Mouse (Mus musculus): ENCODE data around the gene Gm17617.

The Gm17617 gene

GRCm38 (mm10) chr13:55133448-55133847, at the start of gene Gm17617:
TSS of gene Gm17617 (minus strand) at chr13:55133548.
- no peak for DNase-seq

DNA sequence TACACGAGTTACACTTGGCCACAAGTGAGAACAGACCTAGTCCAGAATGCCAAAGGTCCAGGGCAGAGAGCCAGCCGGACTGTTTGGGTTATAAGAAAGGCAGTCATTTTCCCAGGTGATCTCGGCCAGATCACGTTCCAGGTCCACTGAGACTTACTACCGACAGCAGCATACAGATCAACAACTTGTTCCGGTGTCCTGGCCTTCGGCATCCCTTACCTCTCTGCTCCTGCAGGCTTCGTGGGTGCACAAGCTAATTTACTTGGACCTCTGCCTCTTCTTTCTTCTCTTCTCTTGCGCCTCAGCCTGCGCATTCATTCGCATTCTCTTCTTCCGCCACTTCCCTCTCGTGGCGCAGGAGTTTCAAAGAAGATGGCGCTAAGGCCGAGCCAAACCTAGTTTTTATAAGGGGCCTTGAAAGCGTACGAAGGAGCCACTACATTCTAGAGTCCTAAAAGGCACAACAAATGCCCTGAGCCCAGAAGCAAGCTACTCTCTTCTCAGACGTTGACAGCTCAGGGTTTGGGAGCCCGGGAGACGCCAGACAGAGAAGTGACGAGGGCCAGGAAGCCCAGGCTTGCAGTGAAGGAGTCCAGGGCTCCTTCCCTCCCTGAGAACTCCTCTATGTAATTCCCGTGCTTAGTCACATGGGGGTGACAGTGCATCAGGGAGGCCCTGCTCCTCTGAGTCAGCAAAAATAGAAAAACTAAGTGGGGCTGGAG, 49.0 kb upstream of the Gm17617 start:
- peak; percentile 27 to 28 for DNase-seq

GRCm38 (mm10) chr13:55181786-55182172, 48.4 kb upstream of the Gm17617 start:
- DNase-seq, result no peak

- no peak for DNase-seq
These were observed 46.2 kb upstream of the Gm17617 start for GRCm38 (mm10) chr13:55179591-55179990.

DNA sequence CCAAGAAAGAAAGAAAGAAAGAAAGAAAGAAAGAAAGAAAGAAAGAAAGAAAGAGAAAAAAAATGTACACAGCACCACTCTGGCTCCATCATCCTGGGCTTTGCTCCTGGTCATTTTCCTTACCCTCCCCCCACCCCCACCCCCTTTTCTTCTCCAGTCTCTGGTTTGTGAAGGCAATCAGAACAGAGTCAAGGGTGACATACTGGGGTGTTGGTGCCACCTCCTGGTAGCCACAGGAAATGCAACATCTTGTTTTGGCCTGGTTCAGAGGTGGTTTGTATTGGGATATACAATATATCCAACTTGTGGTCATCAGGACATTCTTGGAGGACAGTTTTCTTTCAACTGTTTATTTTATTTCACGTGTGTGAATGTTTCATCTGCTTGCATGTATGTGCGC, 45.2 kb upstream of the Gm17617 start:
- DNase-seq, result peak; percentile 60 to 69

DNA sequence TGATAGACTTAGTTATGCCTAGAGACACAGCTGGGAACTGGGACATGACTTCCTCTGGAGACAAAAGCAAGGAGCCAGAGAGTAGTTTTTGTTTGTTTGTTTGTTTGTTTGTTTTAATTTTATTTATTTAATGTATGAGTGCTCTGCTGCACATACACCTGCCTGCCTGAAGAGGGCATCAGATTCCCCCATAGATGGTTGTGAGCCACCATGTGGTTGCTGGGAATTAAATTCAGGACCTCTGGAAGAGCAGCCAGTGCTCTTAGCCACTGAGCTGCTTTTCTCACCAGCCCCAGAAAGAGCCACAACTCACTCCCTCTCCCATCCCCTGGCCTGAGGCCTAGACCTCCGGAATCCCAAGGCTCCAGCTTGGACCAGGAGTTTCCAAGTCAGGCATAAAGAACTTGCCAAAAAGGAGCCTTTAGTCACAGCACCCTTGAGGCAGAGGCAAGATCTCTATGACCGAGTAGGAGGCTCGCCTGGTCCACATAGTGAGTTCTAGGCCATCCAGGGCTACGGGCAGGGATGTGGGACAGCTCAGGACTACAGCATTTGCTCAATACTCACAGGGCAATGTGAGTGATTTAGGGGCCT, 44.7 kb upstream of the Gm17617 start:
- DNase-seq, result no peak

GRCm38 (mm10) chr13:55176265-55176664, 42.9 kb upstream of the Gm17617 start:
- no peak for DNase-seq

DNA sequence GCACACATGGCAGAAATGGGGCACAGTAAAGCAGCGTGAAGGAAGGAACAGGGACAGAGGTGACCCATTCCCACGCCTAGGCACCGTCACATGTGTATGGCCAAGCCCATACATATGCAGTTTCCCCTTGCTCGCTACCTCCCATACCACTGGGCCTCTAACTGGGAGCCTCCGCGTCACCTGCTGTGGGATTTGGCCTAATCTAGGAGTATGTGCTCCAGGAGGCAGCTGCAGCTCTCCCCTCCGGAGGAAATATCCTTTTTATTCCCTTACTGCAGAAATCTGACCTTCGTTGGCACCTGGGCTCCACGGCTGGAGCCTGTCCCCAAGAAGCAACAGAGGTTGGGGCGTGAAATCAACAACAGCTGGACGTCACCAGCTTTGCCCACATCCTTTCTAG, 41.0 kb upstream of the Gm17617 start:
- DNase-seq, result no peak

GRCm38 (mm10) chr13:55172336-55172770, 39.0 kb upstream of the Gm17617 start:
- no peak for DNase-seq

GRCm38 (mm10) chr13:55171517-55172335, 38.4 kb upstream of the Gm17617 start:
- no peak for DNase-seq

DNA sequence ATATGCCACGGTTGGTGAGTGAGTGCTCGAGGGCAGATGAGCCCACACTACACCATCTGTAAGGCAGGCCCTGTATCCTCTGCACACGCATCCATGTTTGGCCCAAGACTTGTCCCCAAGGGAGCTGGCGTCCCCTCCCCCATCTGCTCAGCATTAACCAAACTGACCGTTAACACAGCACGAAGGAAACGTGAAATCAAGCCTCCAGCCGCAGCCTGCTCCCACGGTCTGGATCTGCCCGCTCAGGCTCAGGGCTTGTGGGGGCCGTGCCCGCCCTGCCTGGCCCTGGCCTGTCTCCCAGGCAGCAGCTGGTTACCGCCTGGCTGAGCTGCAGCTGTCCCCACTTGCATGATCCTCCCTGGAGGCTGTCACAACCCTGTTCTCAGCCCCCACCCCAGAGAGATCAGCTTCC, 35.6 kb upstream of the Gm17617 start:
- no peak for DNase-seq

DNA sequence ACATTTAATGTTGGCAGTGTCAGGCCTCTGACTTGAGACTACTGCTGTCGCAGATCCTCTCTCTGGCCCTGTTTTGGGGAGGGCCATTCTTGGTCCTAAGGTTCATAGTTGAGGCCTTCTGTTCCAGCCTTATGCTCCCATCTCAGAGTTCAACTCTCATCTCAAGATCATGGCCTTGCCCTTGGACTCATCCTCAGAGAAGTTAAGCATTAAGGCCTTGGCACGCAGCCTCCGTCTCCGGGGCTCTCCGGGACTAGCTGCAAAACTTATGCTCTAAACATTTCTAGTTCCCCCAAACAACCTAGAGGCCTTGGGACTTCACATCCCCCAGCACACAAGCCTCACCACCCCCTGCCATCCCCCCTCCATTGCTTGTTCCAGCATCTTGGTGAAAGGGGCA, 34.9 kb upstream of the Gm17617 start:
- no peak for DNase-seq

GRCm38 (mm10) chr13:55167798-55168197, 34.5 kb upstream of the Gm17617 start:
- DNase-seq, result no peak

- no peak for DNase-seq
These were observed 33.7 kb upstream of the Gm17617 start for GRCm38 (mm10) chr13:55166806-55167725.

DNA sequence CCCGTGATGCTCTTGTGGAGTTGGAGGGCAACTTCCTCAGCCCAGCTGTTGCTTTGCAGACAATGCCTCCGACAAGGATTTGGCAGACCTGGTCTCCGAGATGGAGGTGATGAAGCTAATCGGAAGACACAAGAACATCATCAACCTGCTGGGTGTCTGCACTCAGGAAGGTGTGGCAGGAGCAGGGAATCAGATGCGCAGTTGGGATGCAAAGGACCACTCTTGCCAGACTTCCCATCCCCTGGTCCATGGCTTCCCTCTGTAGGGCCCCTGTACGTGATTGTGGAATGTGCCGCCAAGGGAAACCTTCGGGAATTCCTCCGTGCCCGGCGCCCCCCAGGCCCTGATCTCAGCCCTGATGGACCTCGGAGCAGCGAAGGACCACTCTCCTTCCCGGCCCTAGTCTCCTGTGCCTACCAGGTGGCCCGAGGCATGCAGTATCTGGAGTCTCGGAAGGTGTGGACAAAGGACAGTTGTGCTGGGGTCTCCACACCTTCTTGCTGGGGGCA, 32.5 kb upstream of the Gm17617 start:
- DNase-seq, result no peak

DNA sequence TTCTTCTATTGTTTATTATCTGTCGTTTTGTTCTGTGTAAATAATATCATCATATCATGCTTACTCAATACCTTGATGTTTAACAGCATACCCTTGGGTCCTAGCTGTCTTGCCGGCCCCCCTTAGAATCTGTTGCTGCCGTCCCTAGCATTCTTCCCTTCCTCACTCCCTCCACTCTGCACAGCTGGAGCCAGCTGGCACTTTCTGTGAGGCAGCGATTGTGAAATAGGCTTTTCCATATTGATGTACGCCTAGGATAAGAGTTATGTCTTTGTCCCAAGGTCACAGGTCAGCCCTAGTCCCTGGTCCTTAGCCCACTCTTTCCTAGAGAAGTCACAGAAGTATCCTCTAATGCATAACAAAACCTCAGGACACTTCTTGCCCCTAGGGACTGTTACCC, 30.2 kb upstream of the Gm17617 start:
- no peak for DNase-seq

DNA sequence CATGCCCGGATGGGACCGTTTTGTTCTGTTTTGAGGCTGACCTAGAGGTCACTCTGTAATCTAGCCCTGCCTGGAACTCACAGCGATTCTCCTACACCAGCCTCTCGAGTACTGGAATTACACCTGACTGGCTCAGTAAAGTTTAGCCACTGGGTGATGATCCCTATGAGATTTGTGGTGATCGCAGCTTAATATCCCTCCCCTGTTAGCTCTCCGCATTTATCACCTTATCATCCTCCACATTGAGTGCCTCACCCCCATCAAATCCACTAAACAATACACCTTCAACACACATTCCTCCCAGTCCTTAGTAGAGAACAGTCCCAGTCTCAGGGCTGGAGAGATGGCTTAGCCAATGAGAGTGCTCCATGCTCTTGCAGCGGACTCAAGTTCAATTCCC, 29.0 kb upstream of the Gm17617 start:
- no peak for DNase-seq

GRCm38 (mm10) chr13:55153951-55154350, 20.6 kb upstream of the Gm17617 start:
- DNase-seq, result no peak

DNA sequence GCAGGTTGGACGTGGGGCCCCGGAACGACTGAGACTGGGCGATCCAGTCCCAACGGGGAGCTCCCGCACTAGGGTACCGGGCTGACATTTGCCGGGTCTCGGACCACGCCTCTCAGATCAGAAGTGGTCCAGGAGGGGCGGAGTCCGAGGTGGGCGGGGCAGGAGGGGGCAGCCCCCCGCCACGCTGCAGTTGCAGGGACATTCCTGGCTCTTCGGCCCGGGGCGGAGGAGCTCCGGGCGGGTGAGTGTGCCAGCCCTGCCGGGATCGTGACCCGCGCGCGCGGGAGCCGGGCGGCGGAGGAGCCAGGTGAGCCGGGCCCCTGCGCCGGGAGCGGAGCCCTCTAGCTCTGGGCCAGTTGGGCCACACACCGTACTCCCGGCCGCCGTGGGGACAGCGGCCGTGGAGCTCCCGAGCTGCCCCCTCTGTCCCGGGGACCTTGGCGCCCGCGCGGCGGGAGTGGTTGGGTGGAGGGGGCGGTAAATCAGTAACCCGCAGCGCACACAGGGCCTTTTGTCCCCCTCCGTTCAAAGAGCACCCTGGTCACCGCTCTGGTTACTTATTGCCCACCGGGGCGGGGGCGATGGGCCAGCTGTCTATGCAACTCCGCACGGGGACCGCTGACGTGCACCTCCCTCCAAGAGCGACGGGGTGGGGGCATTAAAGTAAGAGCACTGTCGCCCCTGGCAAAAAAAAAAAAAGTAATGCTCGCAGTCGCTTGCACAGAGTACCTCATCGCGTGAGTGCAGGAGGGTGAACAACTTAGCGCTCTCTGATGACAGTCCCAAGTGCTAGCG, 19.5 kb upstream of the Gm17617 start, which contains the start of gene Fgfr4:
Fgfr4 (plus strand) TSS at position 20 of the 795 bp plus-strand sequence.
- peak in 1 of 2 experiments; percentile 33 for DNase-seq

DNA sequence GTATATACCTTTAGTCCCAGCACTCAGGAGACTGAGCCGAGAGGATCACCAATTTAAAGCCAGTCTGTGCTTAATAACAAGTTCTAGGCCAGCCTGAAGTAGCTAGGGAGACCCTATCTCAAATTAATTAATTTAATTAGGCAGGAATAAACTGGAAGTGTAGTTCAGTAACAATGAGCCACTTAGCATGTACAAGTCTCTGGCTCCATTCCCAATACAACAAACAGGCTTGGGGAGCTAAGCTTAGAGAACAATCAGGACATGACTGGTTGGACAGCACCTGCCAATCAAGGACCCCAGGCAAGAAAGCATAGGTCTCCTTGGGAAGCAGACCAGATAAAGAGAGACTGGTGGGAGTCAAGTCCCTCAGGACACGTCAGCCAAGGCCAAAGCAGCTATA, 6.9 kb upstream of the Gm17617 start:
- DNase-seq, result no peak

- DNase-seq, result no peak
These were observed 2.0 kb upstream of the Gm17617 start for GRCm38 (mm10) chr13:55135382-55135781.
